Mouse (Mus musculus) cerebellum, adult 9-10 months (tissue): ENCODE results near the gene Slc25a21.

Experiments used
- DNase-seq: peaks from one replicate; pipeline ENCODE4 v3.0.0; 2022

Slc25a21 gene

GRCm38 (mm10) chr12:56727631-56728030 lies 469.6 kb downstream of the Slc25a21 start:
- DNase-seq: no peak

GRCm38 (mm10) chr12:56718707-56719051 lies 478.6 kb downstream of the Slc25a21 start:
- DNase-seq: no peak

GRCm38 (mm10) chr12:56717971-56718706 lies 479.1 kb downstream of the Slc25a21 start:
- DNase-seq: no peak

GRCm38 (mm10) chr12:56701004-56701403 lies 496.3 kb downstream of the Slc25a21 start:
- DNase-seq: no peak

GRCm38 (mm10) chr12:56699915-56700900 lies 497.1 kb downstream of the Slc25a21 start:
- no peak for DNase-seq

- DNase-seq: no peak
Measured at GRCm38 (mm10) chr12:56699351-56699750, 497.9 kb downstream of the Slc25a21 start.

- DNase-seq: no peak
Measured at GRCm38 (mm10) chr12:56698191-56698980, 498.9 kb downstream of the Slc25a21 start.

- no peak for DNase-seq
Measured at GRCm38 (mm10) chr12:56697785-56698184, 499.5 kb downstream of the Slc25a21 start.

- DNase-seq: no peak
Measured at GRCm38 (mm10) chr12:56697011-56697740, 500.1 kb downstream of the Slc25a21 start.

GRCm38 (mm10) chr12:56696174-56697010 lies 500.9 kb downstream of the Slc25a21 start:
- no peak for DNase-seq

GRCm38 (mm10) chr12:56695358-56696173 lies 501.7 kb downstream of the Slc25a21 start:
- DNase-seq: no peak

- DNase-seq: no peak
Measured at GRCm38 (mm10) chr12:56694936-56695335, 502.3 kb downstream of the Slc25a21 start.

- no peak for DNase-seq
Measured at GRCm38 (mm10) chr12:56694361-56694760, 502.9 kb downstream of the Slc25a21 start.

- no peak for DNase-seq
Measured at GRCm38 (mm10) chr12:56693411-56694098, 503.7 kb downstream of the Slc25a21 start.

GRCm38 (mm10) chr12:56692536-56692935 lies 504.7 kb downstream of the Slc25a21 start:
- no peak for DNase-seq

- DNase-seq: no peak
Measured at GRCm38 (mm10) chr12:56691427-56692079, 505.7 kb downstream of the Slc25a21 start, which contains the start of gene Pax9. TSS of gene Pax9 (plus strand) at chr12:56691767.

GRCm38 (mm10) chr12:56691001-56691400 lies 506.3 kb downstream of the Slc25a21 start:
- no peak for DNase-seq

- no peak for DNase-seq
Measured at GRCm38 (mm10) chr12:56690366-56690765, 506.9 kb downstream of the Slc25a21 start.

GRCm38 (mm10) chr12:56689736-56690135 lies 507.5 kb downstream of the Slc25a21 start:
- DNase-seq: no peak
